Comparison of ENCODE assay signal across 18 mouse cellular contexts in the genomic region with DNA sequence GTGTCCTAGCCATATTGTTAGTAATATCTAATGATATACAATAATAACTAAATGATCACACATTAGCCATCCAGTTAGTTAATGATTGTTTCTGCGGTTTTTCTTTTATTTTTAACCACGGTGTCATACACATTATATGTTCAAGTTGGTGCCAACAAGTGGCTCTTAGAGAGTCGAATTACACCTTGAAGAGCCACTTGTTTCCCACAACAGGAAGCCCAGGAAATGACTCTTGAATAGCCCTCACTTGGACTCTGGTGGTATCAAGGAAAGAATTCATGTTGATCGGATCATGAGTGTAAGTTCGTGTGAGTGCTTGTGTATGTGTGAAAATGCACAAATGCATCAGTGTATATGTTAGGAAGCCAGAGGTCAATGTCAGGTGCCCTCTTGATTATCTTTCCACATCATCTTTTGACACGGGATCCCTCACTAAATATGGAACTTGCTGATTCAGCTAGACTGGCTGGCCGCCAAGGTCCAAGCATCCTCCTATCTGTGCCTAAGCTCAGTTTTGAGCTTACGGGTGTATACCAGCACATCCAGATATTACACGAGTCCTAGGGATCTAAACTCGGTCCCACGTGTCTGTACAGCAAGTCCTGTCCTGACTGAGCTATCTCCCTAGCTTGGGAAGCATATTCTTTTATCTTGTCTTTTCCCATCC. TPM values are rescaled to one million over a fixed set of nuclear protein-coding genes. Genes with fewer than 3 reads are reported as not detected.
A peak's percentile ranks its signal among the peaks of the same experiment; 100 is the strongest.
DNase-seq lines count a peak whose midpoint lies in the region; TF ChIP-seq lines count a peak whose summit lies in the region.
"Had no signal": no experiment of that assay in that cellular context is flagged by ENCODE, and none has a peak within 500 bp of the region (broad histone marks: within the 10 kb centered on the region; RNA-seq: fewer than 3 reads in every experiment).

No protein-coding gene starts in this region.

- TF ChIP-seq CTCF in cerebellum, adult 2 months (IDR thresholded peaks at IDR 0.05; ENCODE audit: borderline replicate concordance, insufficient read depth, low read depth, low read length) = no peak

- WGBS in cerebellum, adult 2 months = 43% methylated on average over 11 of the region's 11 CpGs

- peaks cover 32% of the 10 kb centered on the region for H3K4me1 ChIP-seq in cerebellum, adult 2 months (ENCODE audit: control insufficient read depth, insufficient read depth, low read length)
- H3K4me1 ChIP-seq: embryonic facial prominence, embryonic 12.5 days; hindbrain, embryonic 10.5 days; kidney, embryonic 15.5 days; liver, embryonic 13.5 days had no signal

- no peaks in the 10 kb centered on the region for H3K27me3 ChIP-seq in cerebellum, adult 2 months (ENCODE audit: control insufficient read depth, insufficient read depth, low read length)
- H3K27me3 ChIP-seq: embryonic facial prominence, embryonic 12.5 days; heart, embryonic 13.5 days; kidney, embryonic 15.5 days; liver, embryonic 13.5 days had no signal

- H3K4me3 ChIP-seq in cerebellum, adult 2 months (replicated peaks; ENCODE audit: insufficient read depth, low read depth, low read length) = no peak overlapping the region
- H3K4me3 ChIP-seq: embryonic facial prominence, embryonic 12.5 days; heart, embryonic 13.5 days; hindbrain, embryonic 10.5 days; kidney, embryonic 15.5 days; liver, embryonic 13.5 days had no signal

- peak; percentile 6 for DNase-seq in gastrocnemius, postnatal 10 days
- DNase-seq in gastrocnemius, postnatal 25 days = no peak
- peak; percentile 8 for DNase-seq in lung, postnatal 36 days
- DNase-seq in lung, postnatal 14 days = no peak
- DNase-seq in cerebellum, adult 2 months = peak; percentile 77 to 82
- DNase-seq in yolk sac, embryonic 10.5 days (ENCODE audit: low spot score) = no peak
- DNase-seq in layer of hippocampus, postnatal 10 days (ENCODE audit: low spot score in 2 of 2) = no peak
- DNase-seq: layer of hippocampus, postnatal 36 days; liver, embryonic 13.5 days; lung, postnatal 4 days; midbrain, embryonic 14.5 days; spleen, adult 18-20 months; thymus, postnatal 25 days had no signal

- H3K27ac ChIP-seq in cerebellum, adult 2 months (ENCODE audit: insufficient read depth, low read length) = peak overlapping the region; percentile 70
- H3K27ac ChIP-seq: embryonic facial prominence, embryonic 12.5 days; heart, embryonic 13.5 days; hindbrain, embryonic 10.5 days; kidney, embryonic 15.5 days; liver, embryonic 13.5 days had no signal

- TF ChIP-seq POLR2A in cerebellum, adult 2 months (IDR thresholded peaks at IDR 0.05; ENCODE audit: borderline replicate concordance, insufficient read depth, low read length) = no peak

RNA-seq across cellular contexts. Expression of a gene that starts 46.2 kb away (rescaled TPM):
- under 1 TPM; 0.54 to 0.56 TPM for total RNA-seq in gastrocnemius, postnatal 10 days (2021)
- under 1 TPM; 0.13 to 0.16 TPM for total RNA-seq in gastrocnemius, postnatal 25 days (2021)
- 41.2 TPM in 2 replicates for polyA plus RNA-seq in cerebellum, adult 2 months (2012; rRNA removed)
- total RNA-seq in layer of hippocampus, postnatal 10 days (2021) = 10 to 100 TPM; 13.9 to 15.7 TPM
- polyA plus RNA-seq: inflammation-experienced regulatory T-cells, adult 6 months had no signal

Comparison
In these comparisons a context has a peak if more than half of its experiments do, and no peak if none do; other contexts are left out.
1. DNase-seq: peak in gastrocnemius, postnatal 10 days (single experiment), lung, postnatal 36 days (single experiment) and cerebellum, adult 2 months (2 of 2); none in gastrocnemius, postnatal 25 days (single experiment), lung, postnatal 14 days (single experiment), yolk sac, embryonic 10.5 days (single experiment) and layer of hippocampus, postnatal 10 days (0 of 2).
2. RNA of a gene that starts 46.2 kb away (total RNA-seq): 13.9 to 15.7 TPM in layer of hippocampus, postnatal 10 days; 0.54 to 0.56 TPM in gastrocnemius, postnatal 10 days and 0.13 to 0.16 TPM in gastrocnemius, postnatal 25 days; every median in the first group is over 4 times any median in the second.